Mouse (Mus musculus) embryo, embryonic 9.5 days (tissue): Measurements from ENCODE around the gene Grik5.

Experiments used
- DNase-seq: peaks from one replicate; pipeline ENCODE4 v3.0.0-alpha.2; 2017; ENCODE audit errors: extremely low spot score

The Grik5 gene

DNA sequence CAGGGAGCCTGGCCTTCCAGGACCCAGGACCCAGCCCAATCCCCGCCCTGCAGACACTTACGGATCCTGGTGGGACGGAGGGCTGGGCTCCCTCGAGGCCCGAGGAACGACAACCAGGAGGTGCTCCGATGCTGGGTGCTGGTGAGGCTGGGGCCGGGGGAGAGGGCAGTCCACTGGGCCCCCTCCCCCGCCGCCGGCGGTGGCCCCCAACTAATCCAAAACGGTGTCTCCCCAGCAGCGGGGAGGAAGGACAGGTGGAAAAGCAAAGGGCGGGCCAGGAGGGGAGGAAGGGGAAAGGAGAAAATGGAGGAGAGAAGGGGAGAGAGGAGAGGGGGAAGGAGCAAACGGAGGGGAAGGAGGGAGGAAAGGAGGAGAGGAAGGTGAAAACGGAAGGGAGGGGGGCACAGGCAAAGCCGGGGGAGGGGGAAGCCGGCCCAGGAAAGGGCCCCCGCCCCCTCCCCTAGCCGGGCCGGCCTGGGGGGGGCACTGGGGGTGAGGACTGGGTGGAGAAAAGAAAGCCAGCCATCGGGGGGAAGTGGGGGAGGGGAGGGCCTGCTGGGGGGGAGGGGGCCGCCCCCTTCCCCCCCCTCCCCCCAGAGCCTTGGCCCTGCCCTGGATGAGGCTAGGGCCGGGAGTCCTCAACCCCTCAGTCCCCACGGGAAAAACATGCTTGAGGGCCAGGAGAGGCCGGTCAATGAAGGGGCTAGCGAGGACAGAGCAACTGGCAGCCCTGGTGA lies at the start of gene Grik5, which contains the start of gene Zfp574:
Gene Grik5, minus strand, starts transcription at position 368 of the 737 bp plus-strand sequence.
Gene Zfp574, plus strand, starts transcription at position 589 of the 737 bp plus-strand sequence.
- DNase-seq, result no peak

DNA sequence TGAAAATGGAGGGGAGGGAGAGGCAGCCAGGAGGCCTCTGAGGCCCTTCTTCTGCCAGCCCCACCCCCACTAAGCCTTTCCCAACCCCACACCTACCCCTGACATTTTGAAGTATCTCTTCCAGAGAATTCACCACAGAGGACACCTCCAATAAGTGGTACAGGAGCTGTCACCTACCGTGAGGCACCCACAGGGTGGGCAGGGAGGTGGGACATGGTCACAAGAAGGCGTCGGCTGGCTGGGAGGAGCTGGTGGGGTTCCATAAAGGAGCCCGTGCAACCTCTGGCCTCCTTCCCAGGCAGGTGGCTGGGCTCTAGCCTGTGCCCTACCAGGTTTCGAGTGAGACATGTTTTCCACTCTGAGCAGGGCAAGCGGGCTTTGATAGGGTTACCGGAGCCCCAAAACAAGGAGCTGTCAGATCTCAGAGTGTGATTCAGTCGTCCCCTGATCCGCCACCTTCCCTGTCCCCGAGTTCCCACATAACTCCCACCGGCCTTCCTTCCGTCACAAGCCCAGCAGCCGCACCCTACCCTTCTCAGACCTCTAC lies 49.2 kb upstream of the Grik5 start:
- DNase-seq, result no peak

- no peak for DNase-seq
Measured at GRCm38 (mm10) chr7:25120061-25120834, 48.1 kb upstream of the Grik5 start.

DNA sequence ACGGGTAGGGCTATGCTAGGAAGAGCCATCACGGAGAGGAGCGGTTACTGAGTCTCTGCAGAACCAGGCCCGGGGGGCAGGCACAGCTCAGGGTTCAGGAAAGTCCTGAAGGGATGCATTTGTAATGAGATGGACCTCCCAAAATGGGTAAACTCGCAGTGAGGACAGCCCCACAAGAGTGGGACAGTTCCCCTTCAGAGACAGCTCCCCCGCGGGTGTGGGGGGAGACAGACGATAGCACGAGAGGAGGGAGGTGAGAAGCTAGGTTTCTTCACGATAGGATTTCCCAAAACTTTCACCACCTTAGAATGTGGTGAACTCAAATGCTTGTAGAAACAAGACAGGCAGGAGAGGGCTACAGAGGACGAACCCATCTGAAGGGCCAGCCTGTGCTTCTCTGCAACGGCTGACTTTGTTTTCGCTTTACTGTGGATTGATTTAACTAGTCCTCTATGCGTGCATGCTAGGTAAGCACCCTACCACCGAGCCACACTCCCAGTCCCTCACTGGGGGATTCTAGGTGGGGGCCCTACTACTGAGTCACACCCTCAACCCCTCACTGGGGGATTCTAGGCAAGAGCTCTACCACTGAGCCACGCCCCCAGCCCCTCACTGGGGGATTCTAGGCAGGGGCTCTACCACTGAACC lies 40.9 kb upstream of the Grik5 start:
- no peak for DNase-seq

DNA sequence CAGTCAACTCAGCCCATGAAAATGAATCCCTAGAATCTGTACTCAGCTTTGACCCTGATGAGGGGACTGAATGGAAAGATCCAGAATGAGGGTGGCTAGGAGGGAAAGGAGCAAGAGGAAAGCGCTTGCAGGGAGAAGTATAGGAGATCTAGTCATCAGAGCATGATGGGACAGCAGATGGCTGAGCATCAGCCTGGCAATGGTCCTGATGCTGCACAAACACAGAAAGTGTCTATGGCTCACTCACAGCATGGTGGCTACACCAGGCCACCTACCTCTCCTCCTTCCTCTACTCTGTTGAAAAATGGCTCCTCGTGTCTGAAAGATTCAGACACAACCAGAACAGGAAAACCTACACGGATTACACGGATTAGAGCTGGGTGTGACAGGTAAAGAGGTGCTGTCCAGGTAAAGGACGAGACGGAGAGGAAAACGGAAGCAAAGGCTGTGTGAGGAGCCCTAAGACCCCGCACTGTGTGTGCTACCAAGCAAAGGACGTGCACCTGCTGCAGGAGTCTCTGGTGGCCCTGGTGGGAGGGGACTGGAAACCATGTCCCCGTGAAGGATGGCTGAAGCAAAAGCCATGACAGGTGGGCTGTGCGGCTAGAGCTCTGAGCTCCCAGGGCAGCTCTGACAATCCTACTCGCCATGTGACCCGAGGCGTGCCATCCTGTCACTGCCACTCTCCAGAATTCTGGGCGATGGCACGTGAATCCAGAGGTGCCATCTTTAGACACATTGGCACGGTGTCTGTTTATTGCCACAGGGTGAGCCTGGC lies 40.2 kb upstream of the Grik5 start:
- DNase-seq, result no peak

GRCm38 (mm10) chr7:25110336-25110735 lies 38.2 kb upstream of the Grik5 start:
- DNase-seq, result no peak

GRCm38 (mm10) chr7:25109355-25109754 lies 37.2 kb upstream of the Grik5 start:
- DNase-seq, result no peak

GRCm38 (mm10) chr7:25106790-25107502 lies 34.8 kb upstream of the Grik5 start:
- no peak for DNase-seq

GRCm38 (mm10) chr7:25105411-25106160 lies 33.4 kb upstream of the Grik5 start:
- peak; percentile 76 for DNase-seq

DNA sequence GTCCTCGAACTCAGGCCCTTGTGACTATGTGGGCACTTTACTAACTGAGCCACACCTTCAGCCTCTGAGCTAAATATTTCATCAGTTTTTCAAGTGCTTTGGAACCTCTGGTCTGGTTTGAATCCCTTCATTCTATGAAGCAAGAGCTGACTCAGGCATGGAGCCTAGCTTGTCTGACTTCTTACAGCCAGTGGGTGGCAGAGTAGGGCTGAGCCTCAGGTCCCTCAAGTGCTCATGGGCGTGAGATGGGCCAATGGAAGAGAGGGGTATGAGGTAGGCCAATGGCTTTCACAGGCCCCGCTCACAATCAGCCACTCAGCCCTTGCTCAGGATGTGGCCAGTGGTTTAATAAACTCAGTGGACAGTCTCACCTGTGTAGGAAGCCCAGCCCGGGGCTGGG lies 27.4 kb upstream of the Grik5 start:
- no peak for DNase-seq

DNA sequence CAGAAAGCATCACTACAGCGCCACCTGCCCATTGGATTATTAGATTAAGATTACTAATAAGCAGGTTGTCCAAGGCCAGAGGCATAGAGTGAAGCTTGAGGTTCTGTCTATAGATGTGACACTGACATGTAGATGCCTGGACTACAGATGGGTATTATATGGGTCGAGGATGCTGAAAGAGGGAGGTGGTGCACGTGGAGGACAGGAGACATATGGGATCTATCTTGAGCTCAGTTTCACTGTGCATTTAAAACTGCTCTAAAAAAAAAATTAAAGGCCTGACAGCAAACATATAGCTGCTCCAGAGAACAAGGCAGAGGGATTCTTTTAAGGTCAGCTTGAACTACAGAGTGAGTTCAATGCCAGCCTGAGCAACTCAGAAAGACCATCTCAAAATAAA lies 26.0 kb upstream of the Grik5 start:
- DNase-seq, result no peak

DNA sequence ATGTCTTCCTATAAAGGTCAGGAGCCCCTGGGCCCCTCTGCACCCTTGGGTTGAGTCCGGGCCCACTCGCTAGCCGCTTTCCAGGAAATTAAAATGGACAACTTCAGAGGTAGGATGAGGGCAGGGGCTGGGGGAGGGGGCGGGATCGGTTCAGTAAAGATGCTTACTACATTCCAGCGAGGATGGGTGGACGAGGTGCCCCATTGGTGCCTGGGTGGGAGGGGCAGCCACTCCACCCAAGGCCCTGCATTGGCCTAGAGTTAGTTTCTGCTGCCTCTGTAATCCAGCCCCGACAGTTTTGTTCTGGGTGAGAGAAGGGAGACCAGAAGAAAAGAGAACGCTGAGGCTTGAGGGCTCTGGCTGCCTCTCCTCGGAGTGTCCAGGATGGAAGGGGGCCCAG lies 17.7 kb upstream of the Grik5 start:
- peak; percentile 40 for DNase-seq

DNA sequence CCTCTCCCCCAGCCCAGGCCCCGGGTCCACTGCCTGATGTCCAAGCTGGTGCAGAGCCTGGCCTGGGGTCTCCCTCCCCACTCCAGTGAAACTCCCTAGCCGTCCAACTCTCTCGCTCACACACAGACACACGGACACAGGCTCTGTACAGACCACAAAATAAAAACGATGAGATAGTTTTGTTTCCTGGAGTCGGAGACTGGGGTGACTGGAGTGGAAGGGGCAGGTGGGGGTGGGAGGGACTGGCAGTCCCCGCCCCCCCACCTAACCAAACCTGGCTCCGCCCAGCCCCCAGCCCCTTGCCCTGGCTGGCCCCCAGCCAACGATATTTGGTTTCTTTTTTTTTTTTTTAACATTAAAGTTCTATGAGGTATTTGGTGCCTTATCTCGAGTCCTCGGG lies 16.8 kb upstream of the Grik5 start:
- no peak for DNase-seq

DNA sequence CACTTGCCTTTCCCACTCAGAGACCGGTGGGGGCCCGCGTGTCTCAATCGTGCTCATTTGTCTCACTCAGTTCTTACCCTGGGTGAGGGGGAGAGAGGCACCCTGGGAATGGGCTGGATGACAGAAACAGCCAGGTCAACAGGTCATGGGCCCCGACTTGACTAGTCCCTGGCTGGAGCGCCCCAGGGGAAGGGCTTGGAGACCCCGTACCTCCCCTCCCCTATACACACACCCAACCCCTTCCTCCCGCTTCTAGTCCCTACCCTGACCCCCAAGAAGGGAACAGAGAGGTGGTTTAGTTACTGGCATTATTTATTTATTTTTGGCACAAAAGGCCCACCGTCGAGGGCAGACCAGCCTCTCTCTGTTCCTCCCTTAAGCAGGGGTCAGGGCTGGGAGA lies 16.4 kb upstream of the Grik5 start:
- peak; percentile 80 for DNase-seq

GRCm38 (mm10) chr7:25087972-25088371 lies 15.8 kb upstream of the Grik5 start:
- no peak for DNase-seq

- peak; percentile 39 for DNase-seq
Measured at GRCm38 (mm10) chr7:25087256-25087912, 15.2 kb upstream of the Grik5 start.

- no peak for DNase-seq
Measured at GRCm38 (mm10) chr7:25086656-25087055, 14.5 kb upstream of the Grik5 start.

GRCm38 (mm10) chr7:25084621-25085020 lies 12.5 kb upstream of the Grik5 start:
- DNase-seq, result no peak

DNA sequence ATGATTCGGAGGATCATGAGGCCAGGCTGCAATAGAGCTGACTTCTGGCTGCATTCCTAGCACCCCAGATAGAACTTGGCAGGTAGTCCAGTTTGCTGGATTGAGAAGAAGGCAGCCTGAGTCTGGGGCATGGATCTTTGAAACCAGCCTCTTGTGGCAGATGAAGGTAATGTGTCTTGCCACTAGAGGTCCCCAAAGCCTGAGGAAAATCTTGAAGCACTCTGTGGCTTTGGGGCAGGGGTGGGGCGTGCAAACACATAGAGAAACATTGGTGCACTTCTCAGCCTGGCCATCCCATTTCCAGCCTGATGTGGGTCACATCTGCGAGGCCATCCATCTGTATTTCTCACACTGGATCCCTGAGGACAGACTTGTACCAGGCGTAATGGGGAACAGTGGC lies 10.4 kb upstream of the Grik5 start:
- no peak for DNase-seq

DNA sequence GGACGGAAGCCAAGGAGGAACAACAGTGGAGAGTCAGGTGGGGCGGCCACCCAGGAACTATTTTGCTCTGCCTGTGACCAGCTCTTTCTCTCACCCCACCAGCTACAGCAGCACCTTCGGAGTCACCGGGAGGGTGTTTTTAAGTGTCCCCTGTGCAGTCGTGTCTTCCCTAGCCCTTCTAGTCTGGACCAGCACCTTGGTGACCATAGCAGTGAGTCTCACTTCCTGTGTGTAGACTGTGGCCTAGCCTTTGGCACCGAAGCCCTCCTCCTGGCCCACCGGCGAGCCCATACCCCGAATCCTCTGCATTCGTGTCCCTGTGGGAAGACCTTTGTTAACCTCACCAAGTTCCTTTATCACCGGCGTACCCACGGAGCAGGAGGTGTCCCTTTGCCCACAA lies 8.3 kb upstream of the Grik5 start:
- DNase-seq, result no peak
